In the genomic region with DNA sequence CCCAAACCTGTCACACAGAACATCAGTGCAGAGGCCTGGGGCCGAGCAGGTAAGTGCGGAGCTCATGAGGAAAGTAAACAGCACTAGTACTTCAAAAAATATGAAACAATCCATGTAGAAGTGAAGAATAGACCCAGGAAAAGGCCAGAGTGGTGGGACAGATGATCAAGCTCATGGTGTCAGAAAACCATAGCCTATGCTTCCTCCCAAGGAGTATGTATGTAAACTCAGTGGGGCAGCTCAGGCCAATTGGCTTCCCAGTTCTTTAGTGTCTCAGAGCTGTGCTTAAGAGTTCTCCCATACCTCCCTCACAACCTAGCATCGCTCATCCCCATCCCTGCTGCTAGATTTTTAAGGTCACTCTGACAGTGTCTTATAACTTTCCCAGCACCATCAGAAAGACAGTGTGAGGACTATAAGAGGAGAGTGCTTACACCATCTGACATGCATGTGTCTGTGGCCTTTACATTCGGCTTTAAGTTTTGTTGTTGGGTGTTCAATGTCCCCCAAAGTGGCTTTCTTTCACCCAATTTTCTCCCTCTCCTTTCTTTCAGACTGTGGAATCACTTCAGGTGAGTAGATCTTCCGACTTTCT, we compare ENCODE assay signal across 23 mouse cellular contexts. TPM values are rescaled to one million over a fixed set of nuclear protein-coding genes. Genes with fewer than 3 reads are reported as not detected.
"Had no signal": no experiment of that assay in that cellular context is flagged by ENCODE, and none has a peak within 500 bp of the region (broad histone marks: within the 10 kb centered on the region; RNA-seq: fewer than 3 reads in every experiment).

No protein-coding gene starts in this region.

- DNase-seq: kidney, adult 18-20 months; kidney, adult 9 months; kidney, postnatal 14 days; kidney, postnatal 4 days; liver, embryonic 13.5 days; lung, adult 2 months; lung, postnatal 14 days; lung, postnatal 4 days; right cerebral cortex, postnatal 14 days; right cerebral cortex, postnatal 4 days had no signal

- H3K9ac ChIP-seq: liver, embryonic 13.5 days; midbrain, embryonic 12.5 days; midbrain, embryonic 15.5 days; neural tube, embryonic 13.5 days had no signal

- H3K36me3 ChIP-seq: liver, embryonic 13.5 days; midbrain, embryonic 12.5 days; midbrain, embryonic 15.5 days; neural tube, embryonic 13.5 days had no signal

- H3K9me3 ChIP-seq: liver, embryonic 13.5 days; midbrain, embryonic 12.5 days; midbrain, embryonic 15.5 days; neural tube, embryonic 13.5 days had no signal

- H3K27me3 ChIP-seq: midbrain, embryonic 15.5 days had no signal

- ATAC-seq: intestine, embryonic 16.5 days; midbrain, embryonic 15.5 days had no signal

- H3K4me3 ChIP-seq: liver, embryonic 13.5 days; midbrain, embryonic 12.5 days; midbrain, embryonic 15.5 days; neural tube, embryonic 13.5 days had no signal

- H3K4me2 ChIP-seq: liver, embryonic 13.5 days; midbrain, embryonic 12.5 days; midbrain, embryonic 15.5 days; neural tube, embryonic 13.5 days had no signal

- H3K27ac ChIP-seq: liver, embryonic 13.5 days; midbrain, embryonic 12.5 days; midbrain, embryonic 15.5 days; neural tube, embryonic 13.5 days had no signal

RNA-seq across cellular contexts. Expression of gene Prss2, which starts 25.6 kb away (rescaled TPM):
- total RNA-seq: layer of hippocampus, adult 18-20 months; layer of hippocampus, postnatal 14 days; left cerebral cortex, adult 18-20 months; left cerebral cortex, postnatal 10 days; left cerebral cortex, postnatal 36 days; megakaryocyte progenitor cell, adult 5-6 weeks had no signal
- polyA plus RNA-seq: kidney, embryonic 16.5 days; limb, embryonic 11.5 days; liver, embryonic 13.5 days; lung, embryonic 16.5 days; midbrain, embryonic 12.5 days; midbrain, embryonic 15.5 days; neural tube, embryonic 13.5 days had no signal
